Mouse (Mus musculus) right cerebral cortex, postnatal 4 days (tissue): ENCODE data around the gene Mrtfb.

Experiments
- DNase-seq: peaks from one replicate; pipeline ENCODE4 v3.0.0-alpha.2; 2022

The Mrtfb gene

GRCm38 (mm10) chr16:13354431-13354830 is 98.2 kb downstream of the Mrtfb start:
- no peak for DNase-seq

GRCm38 (mm10) chr16:13357806-13358679 is 101.8 kb downstream of the Mrtfb start:
- DNase-seq, result peak; percentile 70

GRCm38 (mm10) chr16:13358741-13359140 is 102.5 kb downstream of the Mrtfb start:
- no peak for DNase-seq

- no peak for DNase-seq
These were observed 103.2 kb downstream of the Mrtfb start for GRCm38 (mm10) chr16:13359405-13359858.

- DNase-seq, result no peak
These were observed 103.9 kb downstream of the Mrtfb start for GRCm38 (mm10) chr16:13360208-13360607.

GRCm38 (mm10) chr16:13360835-13361234 is 104.6 kb downstream of the Mrtfb start:
- no peak for DNase-seq

- DNase-seq, result no peak
These were observed 106.9 kb downstream of the Mrtfb start for GRCm38 (mm10) chr16:13363141-13363540.

GRCm38 (mm10) chr16:13364145-13364544 is 107.9 kb downstream of the Mrtfb start:
- DNase-seq, result no peak

GRCm38 (mm10) chr16:13366256-13366655 is 110.0 kb downstream of the Mrtfb start:
- no peak for DNase-seq

GRCm38 (mm10) chr16:13366802-13367465 is 110.7 kb downstream of the Mrtfb start:
- DNase-seq, result peak; percentile 13

- no peak for DNase-seq
These were observed 111.2 kb downstream of the Mrtfb start for GRCm38 (mm10) chr16:13367466-13367856.

GRCm38 (mm10) chr16:13368645-13369044 is 112.4 kb downstream of the Mrtfb start:
- no peak for DNase-seq

GRCm38 (mm10) chr16:13371740-13372287 is 115.5 kb downstream of the Mrtfb start:
- peak; percentile 71 for DNase-seq

- no peak for DNase-seq
These were observed 116.7 kb downstream of the Mrtfb start for GRCm38 (mm10) chr16:13372899-13373533.

GRCm38 (mm10) chr16:13376947-13377486 is 120.7 kb downstream of the Mrtfb start:
- DNase-seq, result no peak

GRCm38 (mm10) chr16:13378157-13378556 is 121.9 kb downstream of the Mrtfb start:
- DNase-seq, result no peak

GRCm38 (mm10) chr16:13379865-13380264 is 123.6 kb downstream of the Mrtfb start:
- no peak for DNase-seq

- DNase-seq, result no peak
These were observed 125.5 kb downstream of the Mrtfb start for GRCm38 (mm10) chr16:13381771-13382170.

GRCm38 (mm10) chr16:13387306-13387705 is 131.0 kb downstream of the Mrtfb start:
- no peak for DNase-seq

- no peak for DNase-seq
These were observed 144.1 kb downstream of the Mrtfb start for GRCm38 (mm10) chr16:13400375-13400774.

GRCm38 (mm10) chr16:13401591-13401990 is 145.3 kb downstream of the Mrtfb start:
- DNase-seq, result no peak

- DNase-seq, result no peak
These were observed 148.4 kb downstream of the Mrtfb start for GRCm38 (mm10) chr16:13404656-13405055.

- DNase-seq, result no peak
These were observed 149.1 kb downstream of the Mrtfb start for GRCm38 (mm10) chr16:13405403-13405802.
